24 mouse cellular contexts compared by ENCODE assay signal in genomic region chr10:9119249-9119648, GRCm38 (mm10).
DNase-seq lines count a peak whose midpoint lies in the region; ATAC-seq lines count a peak whose summit lies in the region.
"Had no signal": no experiment of that assay in that cellular context is flagged by ENCODE, and none has a peak within 500 bp of the region (broad histone marks: within the 10 kb centered on the region; RNA-seq: fewer than 3 reads in every experiment).

No protein-coding gene starts in this region.

- no peak overlapping the region for H3K9ac ChIP-seq in forebrain, embryonic 16.5 days (replicated peaks; ENCODE audit: low read depth, low read length)
- H3K9ac ChIP-seq in kidney, embryonic 15.5 days = no peak overlapping the region
- no peak overlapping the region for H3K9ac ChIP-seq in midbrain, embryonic 15.5 days
- H3K9ac ChIP-seq: liver, embryonic 12.5 days had no signal

- H3K4me3 ChIP-seq in forebrain, embryonic 10.5 days = no peak overlapping the region
- H3K4me3 ChIP-seq in forebrain, embryonic 16.5 days (replicated peaks; ENCODE audit: low read length) = no peak overlapping the region
- H3K4me3 ChIP-seq in kidney, embryonic 15.5 days (replicated peaks) = no peak overlapping the region
- H3K4me3 ChIP-seq in midbrain, embryonic 15.5 days = no peak overlapping the region
- H3K4me3 ChIP-seq: gastrocnemius, adult 2 months; left cerebral cortex, adult 2 months; liver, embryonic 12.5 days; megakaryocyte, embryonic 14.5 days; myocyte had no signal

- H3K27ac ChIP-seq in forebrain, embryonic 10.5 days = peak overlapping the region; percentile 62; the same call in 1 of the 2 replicates
- no peak overlapping the region for H3K27ac ChIP-seq in forebrain, embryonic 16.5 days (ENCODE audit: low read length)
- no peak overlapping the region for H3K27ac ChIP-seq in kidney, embryonic 15.5 days
- H3K27ac ChIP-seq in midbrain, embryonic 15.5 days = peak overlapping the region; percentile 65
- H3K27ac ChIP-seq: gastrocnemius, adult 2 months; left cerebral cortex, adult 2 months; liver, embryonic 12.5 days had no signal

- H3K27me3 ChIP-seq in forebrain, embryonic 10.5 days (ENCODE audit: poor library complexity, severe bottlenecking) = 0 out of 2 replicates have a peak, but pooled peaks cover 6% of the 10 kb centered on the region
- no peaks in the 10 kb centered on the region for H3K27me3 ChIP-seq in forebrain, embryonic 16.5 days (replicated peaks; ENCODE audit: control insufficient read depth, insufficient read depth, low read length)
- no peaks in the 10 kb centered on the region for H3K27me3 ChIP-seq in kidney, embryonic 15.5 days
- no peaks in the 10 kb centered on the region for H3K27me3 ChIP-seq in midbrain, embryonic 15.5 days (replicated peaks)
- H3K27me3 ChIP-seq: liver, embryonic 12.5 days; megakaryocyte, embryonic 14.5 days had no signal

- no peaks in the 10 kb centered on the region for H3K36me3 ChIP-seq in forebrain, embryonic 10.5 days (replicated peaks)
- H3K36me3 ChIP-seq in forebrain, embryonic 16.5 days (ENCODE audit: control insufficient read depth, insufficient read depth) = no peaks in the 10 kb centered on the region
- H3K36me3 ChIP-seq in kidney, embryonic 15.5 days = no peaks in the 10 kb centered on the region
- H3K36me3 ChIP-seq in midbrain, embryonic 15.5 days (replicated peaks) = no peaks in the 10 kb centered on the region
- H3K36me3 ChIP-seq: G1E; liver, embryonic 12.5 days had no signal

- H3K9me3 ChIP-seq in forebrain, embryonic 10.5 days = no peaks in the 10 kb centered on the region
- H3K9me3 ChIP-seq in forebrain, embryonic 16.5 days (ENCODE audit: control insufficient read depth, low read length) = no peaks in the 10 kb centered on the region
- no peaks in the 10 kb centered on the region for H3K9me3 ChIP-seq in kidney, embryonic 15.5 days (replicated peaks)
- H3K9me3 ChIP-seq in midbrain, embryonic 15.5 days = no peaks in the 10 kb centered on the region
- H3K9me3 ChIP-seq: liver, embryonic 12.5 days; megakaryocyte, embryonic 14.5 days had no signal

- WGBS in forebrain, embryonic 10.5 days = 6% methylated on average over 4 of the region's 4 CpGs
- WGBS in forebrain, embryonic 16.5 days = 7% methylated on average over 4 of the region's 4 CpGs
- WGBS in kidney, embryonic 15.5 days = 37% methylated on average over 4 of the region's 4 CpGs
- WGBS in midbrain, embryonic 15.5 days = 9% methylated on average over 4 of the region's 4 CpGs

- H3K4me2 ChIP-seq in forebrain, embryonic 16.5 days (ENCODE audit: low read length) = no peak overlapping the region
- no peak overlapping the region for H3K4me2 ChIP-seq in kidney, embryonic 15.5 days
- H3K4me2 ChIP-seq in midbrain, embryonic 15.5 days = peak overlapping the region; percentile 15; the same call in 1 of the 2 replicates
- H3K4me2 ChIP-seq: liver, embryonic 12.5 days had no signal

- peaks cover 45% of the 10 kb centered on the region for H3K4me1 ChIP-seq in forebrain, embryonic 10.5 days
- H3K4me1 ChIP-seq in forebrain, embryonic 16.5 days (replicated peaks; ENCODE audit: control insufficient read depth, insufficient read depth, low read length) = peaks cover 3% of the 10 kb centered on the region; the same call in 1 of the 2 replicates
- H3K4me1 ChIP-seq in kidney, embryonic 15.5 days = peaks cover 11% of the 10 kb centered on the region
- peaks cover 30% of the 10 kb centered on the region for H3K4me1 ChIP-seq in midbrain, embryonic 15.5 days
- H3K4me1 ChIP-seq: liver, embryonic 12.5 days; megakaryocyte, embryonic 14.5 days had no signal

- no peak for ATAC-seq in forebrain, embryonic 16.5 days
- ATAC-seq in kidney, embryonic 15.5 days (replicated peaks; ENCODE audit: low FRiP score) = peak; percentile 53; the same call in 1 of the 2 replicates
- ATAC-seq in midbrain, embryonic 15.5 days (replicated peaks) = no peak; the same call in 1 of the 2 replicates
- ATAC-seq: hindbrain, embryonic 16.5 days; intestine, embryonic 16.5 days; liver, embryonic 12.5 days had no signal

- DNase-seq in forebrain, embryonic 10.5 days (ENCODE audit: extremely low spot score, low spot score) = no peak
- no peak for DNase-seq in kidney, postnatal 14 days
- DNase-seq in embryo, embryonic 9.5 days (ENCODE audit: extremely low spot score) = peak; percentile 23
- no peak for DNase-seq in ovary, postnatal 36 days (ENCODE audit: low spot score)
- DNase-seq in ovary, adult 18-20 months (ENCODE audit: low spot score) = no peak
- DNase-seq: adrenal gland, postnatal 25 days; cerebellum, adult 9-10 months; gastrocnemius, adult 2 months; heart, postnatal 36 days; kidney, postnatal 10 days; layer of hippocampus, adult 9-11 months; left cerebral cortex, postnatal 4 days; lung, adult 2 months; right cerebral cortex, postnatal 25 days had no signal

Comparison
In these comparisons a context has a peak if more than half of its experiments do, and no peak if none do; other contexts are left out.
1. H3K27ac ChIP-seq: peak in forebrain, embryonic 10.5 days (single experiment) and midbrain, embryonic 15.5 days (single experiment); none in forebrain, embryonic 16.5 days (single experiment) and kidney, embryonic 15.5 days (single experiment).